Mouse (Mus musculus) common myeloid progenitor, adult 5-6 weeks (primary cell): ENCODE measurements around the gene Coro7. TPM values are rescaled to one million over a fixed set of nuclear protein-coding genes. Genes with fewer than 3 reads are reported as not detected.
"Not testable (repeated sequence)": the region's sequence is repeated elsewhere in the genome, so short reads cannot be mapped to it uniquely, and the experiment has no call there.

ENCODE experiments used
- ATAC-seq: replicated peaks from 2 replicates; pipeline ENCODE4 v1.8.0; 2016; ENCODE audit warnings: low read depth, mild to moderate bottlenecking, moderate TSS enrichment, inconsistent platforms; ENCODE audit not compliant: poor library complexity, severe bottlenecking
- total RNA-seq: library from RNA; stranded (forward); fragments of 200-1000, 187-1606 nt; gene quantifications from 2 replicates; pipeline ENCODE4 v1.2.3, GENCODE M21; 2017

The Coro7 gene
- 22.7 and 35.4 TPM in 2 replicates for total RNA-seq

DNA sequence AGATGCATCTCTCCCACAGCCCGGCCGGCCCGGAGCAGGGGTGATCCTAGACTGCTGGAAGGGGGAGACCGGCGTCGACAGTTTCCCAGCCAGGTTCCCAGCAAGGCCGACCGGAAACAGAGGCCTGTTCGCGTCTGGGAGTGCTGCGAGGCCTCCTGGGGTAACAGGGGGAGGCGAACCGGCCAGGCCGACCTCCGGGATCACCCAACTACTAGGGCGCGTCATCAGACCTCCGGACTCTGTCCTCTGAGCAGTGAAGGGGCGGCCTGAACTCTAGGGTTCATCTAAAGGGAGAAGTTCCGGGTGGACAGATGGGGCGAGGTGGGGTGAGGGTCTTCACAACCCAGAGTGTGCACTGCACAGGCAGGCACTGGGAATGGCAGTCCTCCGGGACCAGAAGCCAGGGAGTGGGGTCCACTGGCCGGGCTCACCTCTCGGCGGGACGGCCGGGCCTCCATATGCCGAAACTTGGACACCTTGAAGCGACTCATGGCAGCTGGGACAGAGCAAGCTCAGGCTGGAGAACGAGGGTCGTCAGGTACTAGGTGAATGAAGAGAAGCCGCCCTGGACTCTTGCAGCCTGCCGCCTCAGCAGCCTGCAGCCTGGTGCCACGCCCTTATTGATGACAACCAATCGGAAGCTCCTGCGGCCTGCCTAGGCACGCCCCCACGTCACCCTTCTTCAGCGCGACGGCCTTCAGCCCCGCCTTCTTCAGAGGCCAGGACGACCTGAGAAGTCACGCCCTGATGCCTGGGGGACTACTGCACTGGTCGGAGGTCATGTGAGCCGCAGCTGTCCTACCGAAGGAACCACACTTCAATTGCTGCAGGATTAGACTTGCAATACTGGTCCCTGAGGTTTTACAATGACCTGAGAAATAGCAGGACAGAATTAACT, at the start of gene Coro7:
Gene Coro7 (minus strand): TSS at position 657 of the 898 bp plus-strand sequence.
- peak; percentile 80 for ATAC-seq

DNA sequence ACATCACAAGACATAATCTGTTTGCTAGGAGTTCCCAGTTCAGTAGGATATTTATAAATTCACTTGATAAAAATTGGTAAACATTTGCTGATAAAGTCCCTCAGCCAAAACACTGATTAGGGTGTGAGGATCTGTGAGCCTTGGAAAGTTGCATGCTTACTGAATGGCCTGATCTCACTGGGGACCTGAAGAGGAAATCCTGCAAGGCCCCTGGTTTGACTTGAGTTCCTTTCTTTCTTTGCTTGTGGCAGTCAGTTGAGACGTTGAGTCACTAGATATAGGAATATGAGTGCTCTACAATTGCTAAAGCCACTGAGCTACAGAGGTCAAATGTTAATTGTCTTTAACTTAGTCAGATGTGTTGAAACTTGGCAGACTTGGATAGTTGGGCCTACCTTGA, 48.4 kb upstream of the Coro7 start:
- ATAC-seq, result no peak

DNA sequence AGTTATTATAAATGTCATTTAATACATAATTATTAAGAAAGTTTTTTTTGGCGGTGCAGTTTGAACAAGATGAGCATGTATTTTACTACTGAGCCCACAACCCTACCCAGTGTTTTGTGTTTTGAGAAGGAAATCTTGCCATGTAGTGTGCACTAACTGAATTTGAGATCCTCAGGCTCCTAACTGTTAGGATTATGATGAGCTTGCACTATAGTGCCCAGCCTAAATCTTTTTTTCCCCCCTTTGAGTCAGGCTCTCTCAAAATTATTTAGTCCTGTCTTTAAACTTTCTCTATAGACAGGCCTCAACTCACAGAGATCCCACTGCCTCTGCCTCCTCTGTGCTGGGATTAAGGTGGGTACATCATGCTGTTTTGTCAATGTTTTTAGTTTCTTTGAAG, 47.9 kb upstream of the Coro7 start:
- no peak for ATAC-seq

DNA sequence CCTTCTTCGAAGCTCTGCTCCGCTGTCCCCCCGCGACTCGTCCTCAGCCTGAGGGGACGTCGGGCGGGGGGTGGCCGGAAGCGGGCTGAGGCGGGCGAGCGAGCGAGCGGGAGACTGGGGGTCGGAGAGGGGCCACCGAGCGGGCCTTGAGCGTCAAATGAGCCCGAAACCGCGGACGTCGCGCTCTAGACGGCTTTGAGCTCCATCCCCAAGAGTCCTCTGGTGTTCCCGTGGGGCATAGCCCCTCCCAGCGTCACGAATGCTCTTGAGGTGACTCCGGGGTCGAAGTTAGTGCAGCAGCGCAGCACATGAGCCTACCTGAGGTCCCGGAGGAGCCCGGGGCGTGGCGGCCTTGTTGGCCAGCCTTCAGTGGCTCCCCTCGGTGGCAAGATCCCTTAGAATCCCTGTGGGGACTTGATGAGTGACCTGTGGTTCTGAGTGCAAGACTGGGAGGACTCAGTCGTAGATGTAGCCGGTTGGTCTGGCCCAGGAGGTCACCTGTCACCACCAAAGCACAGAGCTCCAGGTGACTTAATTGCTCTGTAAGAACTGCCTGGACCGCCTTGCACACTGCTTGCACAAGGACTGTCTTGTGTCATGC, 47.1 kb upstream of the Coro7 start:
- no peak; the same call in 1 of the 2 replicates for ATAC-seq

DNA sequence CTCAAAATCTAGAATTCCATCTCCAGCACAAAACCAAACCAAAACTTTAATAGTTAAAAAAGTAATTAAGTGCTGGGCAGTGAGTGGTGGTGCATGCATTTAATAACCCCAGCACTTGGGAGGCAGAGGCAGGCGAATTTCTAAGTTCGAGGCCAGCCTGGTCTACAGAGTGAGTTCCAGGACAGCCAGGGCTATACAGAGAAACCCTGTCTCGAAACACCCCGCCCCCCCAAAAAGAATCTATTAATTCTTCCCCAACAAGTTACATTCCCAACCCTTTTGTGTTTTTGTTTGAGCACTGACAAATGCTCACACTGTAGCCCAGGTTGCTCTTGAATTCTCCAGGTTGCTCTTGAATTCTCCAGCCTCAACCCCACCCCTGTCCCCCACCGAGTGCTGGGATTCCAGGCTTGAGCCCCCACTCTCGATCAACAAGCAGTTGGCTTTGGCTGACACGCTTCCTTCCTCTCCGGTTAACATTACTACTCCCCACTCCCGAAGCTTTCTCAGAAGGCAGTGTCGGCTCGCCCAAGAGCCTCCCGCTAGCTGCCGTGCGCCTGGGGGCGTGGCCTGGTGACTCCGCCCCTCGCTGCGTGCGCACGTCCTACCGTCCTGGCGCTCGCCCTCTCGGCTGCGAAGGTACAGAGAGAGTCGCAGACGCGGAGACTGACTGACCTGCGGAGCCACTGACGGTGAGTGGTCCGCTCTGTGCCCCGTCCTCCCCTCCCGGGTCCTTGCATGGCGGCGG, 46.4 kb upstream of the Coro7 start, which contains the start of gene Hmox2:
Gene Hmox2 (plus strand): TSS at position 582 of the 748 bp plus-strand sequence.
- ATAC-seq, result peak; percentile 83

DNA sequence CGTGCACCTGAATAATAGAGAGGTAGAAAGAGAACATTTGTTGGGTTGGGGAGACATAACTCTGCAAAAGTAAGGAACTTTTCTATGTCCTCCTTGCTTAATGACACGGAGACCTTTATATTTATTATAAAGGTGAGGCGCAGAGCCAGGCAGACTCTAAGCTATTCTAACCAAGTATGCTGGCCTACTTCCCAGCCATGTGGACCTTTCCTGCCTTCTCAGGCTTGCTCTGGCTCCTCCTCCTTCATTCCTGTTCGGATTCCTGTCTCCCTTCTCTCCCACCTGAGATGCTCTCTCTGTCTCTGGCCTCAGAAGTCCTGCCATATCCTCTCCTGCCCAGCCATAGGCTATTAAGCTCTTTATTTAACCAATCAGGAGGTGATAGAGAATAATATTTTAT, 45.7 kb upstream of the Coro7 start:
- no peak for ATAC-seq

DNA sequence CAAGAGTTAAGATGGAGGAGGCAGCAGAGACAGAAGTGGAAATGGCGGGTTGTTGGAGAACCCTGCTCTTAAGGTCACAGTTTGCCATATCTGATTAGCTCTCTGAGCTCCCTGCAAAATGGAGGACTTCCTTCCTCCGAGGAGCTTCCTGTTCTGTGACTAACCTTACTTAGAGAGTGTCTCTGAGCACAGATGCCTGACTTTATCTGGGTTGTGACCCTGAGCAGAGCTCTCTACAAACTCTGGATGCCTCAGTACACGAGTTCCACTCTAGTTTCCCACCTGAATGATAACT, 43.3 kb upstream of the Coro7 start:
- peak; percentile 24; the same call in 1 of the 2 replicates for ATAC-seq

DNA sequence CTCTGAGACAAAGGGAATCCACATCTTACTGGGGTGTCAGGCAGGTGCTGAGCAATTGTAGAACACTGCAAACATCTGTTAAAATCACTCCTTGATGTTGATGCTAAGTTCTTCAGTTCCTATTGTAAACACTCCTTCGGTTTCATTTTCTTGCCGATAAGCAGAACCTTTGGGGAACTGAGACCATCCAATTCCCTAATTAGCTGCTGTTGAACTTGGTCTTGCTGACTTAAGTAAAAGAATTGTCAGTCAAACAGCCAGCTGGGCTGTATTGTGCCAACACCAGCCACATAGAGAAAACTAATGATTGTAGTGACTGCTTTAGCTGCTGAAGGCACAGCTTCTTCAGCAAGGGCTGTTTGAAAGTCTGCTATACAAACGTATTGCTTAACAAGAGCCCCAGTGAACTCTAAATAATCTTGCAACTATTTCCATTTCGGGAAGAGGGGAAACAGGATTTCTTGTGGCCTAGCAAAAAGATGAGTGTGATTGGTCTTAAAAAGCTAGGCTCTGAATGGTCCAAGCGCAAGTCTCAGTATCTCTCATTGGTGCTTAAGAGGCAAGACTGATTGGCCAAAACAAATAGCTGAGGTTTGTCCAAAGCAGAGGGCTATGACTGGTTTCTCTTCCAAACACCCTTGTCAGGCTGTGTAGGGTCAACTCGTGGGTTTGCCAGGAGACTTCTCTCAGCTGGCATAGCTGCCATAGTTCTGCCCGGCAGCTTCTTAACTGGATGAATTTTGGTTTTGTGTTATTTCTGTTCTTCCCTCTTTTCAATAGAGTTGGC, 42.7 kb upstream of the Coro7 start:
- 0 out of 2 replicates have a peak, but pooled peaks have one; percentile 7 for ATAC-seq

DNA sequence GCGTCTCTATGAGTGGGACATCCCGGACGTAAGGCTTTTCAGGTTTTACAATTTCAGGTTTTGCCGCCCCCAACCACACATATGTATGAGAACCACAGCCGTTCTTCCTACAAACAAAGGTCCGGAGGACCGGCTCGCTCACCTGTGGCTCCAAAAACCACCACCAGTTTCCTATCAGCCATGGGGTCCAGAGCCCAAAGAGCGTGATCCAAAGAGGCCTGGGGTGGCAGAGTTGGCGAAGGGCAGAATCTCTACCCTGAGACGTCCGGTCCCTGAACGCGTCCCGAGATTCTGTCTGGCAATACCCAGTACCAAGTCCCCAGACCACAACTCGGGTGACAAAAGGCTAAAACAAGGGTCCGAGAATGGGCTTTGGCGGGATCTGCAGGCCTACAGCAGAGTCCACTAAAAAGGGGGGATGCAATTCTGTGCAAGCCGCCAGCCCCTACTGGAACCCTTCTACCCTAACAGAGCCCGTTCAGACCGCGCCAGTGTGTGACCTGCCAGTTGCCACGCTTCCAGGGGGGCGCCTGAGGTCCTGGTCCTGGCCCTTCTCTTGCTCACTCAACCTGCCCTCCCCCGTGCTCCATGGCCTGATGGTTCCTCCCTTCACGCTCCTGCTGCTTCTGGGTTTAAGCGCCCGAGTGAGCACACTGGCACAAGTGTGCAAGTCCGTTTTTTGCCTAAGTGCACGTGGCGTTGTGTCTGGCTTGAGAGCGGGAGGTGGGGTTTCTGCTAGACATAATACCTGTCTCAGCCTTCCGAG, 39.4 kb upstream of the Coro7 start, which contains the start of gene Nmral1:
Gene Nmral1 (minus strand): TSS at position 604 of the 766 bp plus-strand sequence.
- ATAC-seq, result peak; percentile 81

DNA sequence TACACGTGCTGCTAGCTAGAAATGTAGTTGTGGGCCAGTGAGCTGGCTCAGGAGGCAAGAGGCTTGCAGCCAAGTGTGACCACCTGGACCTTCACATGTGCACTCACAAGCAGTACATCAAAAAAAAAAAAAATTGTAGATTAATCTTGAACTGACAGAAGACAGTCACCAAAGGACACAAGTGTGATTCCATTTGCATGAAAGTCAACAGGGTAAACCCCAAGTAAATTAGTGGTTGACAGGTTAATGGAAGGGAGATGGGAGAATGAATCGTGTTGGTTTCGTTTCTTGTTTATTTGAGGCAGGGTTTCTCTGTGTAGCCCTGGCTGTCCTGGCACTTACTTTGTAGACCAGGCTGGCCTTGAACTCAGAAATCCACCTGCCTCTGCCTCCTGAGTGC, 38.3 kb upstream of the Coro7 start:
- no peak for ATAC-seq

DNA sequence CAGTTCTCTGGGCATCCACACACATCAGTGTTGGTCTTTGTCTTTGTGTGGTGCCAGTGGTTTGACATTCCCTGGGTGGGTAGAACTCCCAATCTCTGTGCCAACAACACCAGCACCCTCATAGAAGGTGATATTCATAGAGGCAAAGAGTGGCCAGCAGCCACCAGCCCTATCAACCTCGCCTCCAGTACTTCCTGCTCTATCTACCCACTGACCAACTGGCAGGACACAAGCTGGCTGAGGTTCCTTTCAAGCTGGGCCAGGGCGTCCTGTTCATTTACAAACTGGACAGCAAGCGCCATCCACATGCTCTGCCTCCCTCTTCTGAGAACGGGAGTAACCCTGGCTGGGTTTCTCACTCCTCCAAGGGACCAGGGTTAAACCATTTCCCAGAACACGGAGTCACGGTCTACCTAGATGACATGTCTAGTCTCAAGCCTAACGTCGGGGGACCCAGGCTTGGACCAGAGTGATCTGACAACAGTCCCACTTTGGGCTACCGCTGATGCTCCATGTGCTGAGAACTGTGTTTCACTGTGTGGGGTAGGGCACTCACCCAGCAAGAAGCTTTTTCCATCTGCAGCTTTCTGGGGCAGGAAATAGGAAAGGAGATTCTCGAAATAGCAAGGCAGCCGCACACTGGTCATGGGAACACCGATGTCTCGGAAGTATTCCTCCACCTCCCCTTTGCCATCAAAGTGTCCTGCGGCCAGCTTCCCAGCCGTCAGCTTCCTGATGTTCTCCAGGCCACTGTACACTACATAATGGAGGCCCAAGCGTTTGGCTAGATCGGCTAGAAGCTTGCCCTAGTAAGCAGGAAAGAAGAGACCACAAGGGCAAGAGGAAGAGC, 34.5 kb upstream of the Coro7 start:
- no peak for ATAC-seq

DNA sequence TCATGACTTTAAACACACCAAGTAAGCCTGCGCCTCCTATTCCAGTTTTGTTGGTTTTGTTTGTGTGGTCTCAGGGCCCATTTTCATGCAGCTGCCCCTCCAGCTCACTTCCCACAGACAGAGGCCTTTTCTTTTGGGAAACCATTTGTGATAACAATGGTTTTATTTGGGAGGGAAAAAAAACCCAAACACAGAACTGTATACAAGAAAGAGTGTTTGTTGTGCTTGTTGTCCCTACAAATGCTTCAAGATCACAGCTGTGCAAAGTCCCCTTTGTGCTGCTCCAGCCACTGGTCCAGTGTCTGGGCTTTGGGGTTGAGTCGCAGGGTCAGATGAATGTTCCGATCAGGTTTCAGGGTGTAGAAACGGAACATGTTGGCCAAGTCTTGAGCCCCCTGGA, 31.6 kb upstream of the Coro7 start:
- no peak for ATAC-seq

DNA sequence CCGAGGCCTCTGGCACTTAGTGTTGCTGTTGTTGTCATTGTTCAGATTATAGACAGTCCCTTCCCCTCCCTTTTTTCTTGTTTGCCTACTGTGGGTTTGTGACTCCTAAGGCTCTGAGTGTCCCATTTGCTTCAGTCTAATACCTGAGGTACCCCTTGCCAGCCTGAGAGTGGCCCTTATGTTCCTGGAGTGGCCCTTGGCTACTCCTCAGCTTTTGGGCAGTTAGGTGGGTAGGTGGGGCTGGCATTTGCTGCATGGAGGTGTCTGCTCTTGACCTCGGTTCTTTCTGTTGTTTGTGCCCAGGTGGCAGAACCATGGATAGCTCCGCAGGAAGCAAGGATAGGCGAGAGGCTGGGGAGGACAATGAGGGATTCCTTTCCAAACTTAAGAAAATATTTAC, 26.0 kb upstream of the Coro7 start:
- ATAC-seq, result no peak

DNA sequence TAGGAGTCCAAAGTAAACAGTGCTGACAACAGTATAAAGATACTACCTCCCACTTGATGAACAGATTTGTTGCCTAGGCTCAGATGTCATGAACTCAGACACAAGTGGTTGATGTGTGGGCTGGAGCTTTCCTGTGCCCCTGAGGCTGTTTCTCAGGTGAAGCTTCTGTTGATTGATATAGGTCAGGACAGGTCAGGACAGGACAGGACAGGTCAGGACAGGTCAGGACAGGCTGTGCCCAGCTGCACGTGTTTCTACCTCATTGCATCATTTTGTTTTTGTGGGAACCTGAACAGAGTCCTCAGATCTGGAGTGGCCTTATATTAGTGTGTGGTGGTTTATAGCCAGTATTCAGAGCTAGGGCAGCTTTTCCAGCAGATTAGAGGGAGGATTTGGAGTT, 23.1 kb upstream of the Coro7 start:
- no peak for ATAC-seq

DNA sequence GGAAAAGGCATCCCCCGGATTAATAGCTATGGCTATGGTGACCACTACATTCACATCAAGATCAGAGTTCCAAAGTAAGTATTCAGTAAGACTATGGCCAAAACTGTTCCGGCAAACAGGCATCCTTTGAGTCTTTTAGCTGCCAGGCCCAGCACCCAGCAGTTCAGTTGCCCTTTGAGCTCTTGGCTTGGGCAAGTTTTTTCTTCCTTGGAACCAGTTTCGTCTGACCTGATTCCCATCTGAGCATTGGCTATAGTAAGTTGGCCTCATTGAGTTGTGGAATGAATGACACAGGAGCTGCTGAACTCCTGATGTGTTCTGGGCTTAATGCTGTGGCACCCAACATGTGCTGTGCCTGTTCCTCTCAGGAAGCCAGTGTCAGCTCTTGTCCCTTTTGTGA, 21.6 kb upstream of the Coro7 start:
- no peak for ATAC-seq

DNA sequence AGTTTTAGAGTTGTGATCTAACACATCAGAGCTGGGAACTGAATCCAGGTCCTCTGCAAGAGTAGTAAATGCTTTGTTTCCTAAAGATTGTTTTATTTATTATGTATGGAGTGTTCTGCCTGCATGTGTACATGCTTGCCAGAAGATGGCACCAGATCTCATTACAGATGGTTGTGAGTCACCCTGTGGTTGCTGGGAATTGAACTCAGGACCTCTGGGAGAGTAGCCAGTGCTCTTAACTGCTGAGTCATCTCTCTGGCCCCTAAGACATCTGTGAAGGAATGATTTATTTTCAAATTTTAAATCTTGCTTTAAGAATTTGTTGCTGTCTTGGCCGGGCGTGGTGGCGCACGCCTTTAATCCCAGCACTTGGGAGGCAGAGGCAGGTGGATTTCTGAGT, 9.8 kb upstream of the Coro7 start:
- ATAC-seq, result not testable (repeated sequence)

DNA sequence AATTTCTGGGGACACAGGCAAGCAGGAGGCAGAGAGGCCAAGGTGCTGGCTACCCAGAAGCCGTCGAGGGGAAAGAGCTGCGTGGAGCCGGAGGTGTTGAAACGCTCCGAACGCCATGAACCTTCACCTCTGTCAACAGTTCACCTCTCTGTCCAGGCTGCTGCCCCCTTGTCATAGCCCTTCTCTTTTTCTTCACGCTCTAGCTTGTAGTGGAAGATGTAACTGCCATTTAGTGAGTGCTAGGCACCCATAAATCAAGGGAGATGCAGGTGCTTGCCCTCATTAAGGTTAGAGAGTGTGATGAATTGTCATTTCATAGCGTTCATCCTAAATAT, 4.8 kb upstream of the Coro7 start:
- no peak for ATAC-seq

DNA sequence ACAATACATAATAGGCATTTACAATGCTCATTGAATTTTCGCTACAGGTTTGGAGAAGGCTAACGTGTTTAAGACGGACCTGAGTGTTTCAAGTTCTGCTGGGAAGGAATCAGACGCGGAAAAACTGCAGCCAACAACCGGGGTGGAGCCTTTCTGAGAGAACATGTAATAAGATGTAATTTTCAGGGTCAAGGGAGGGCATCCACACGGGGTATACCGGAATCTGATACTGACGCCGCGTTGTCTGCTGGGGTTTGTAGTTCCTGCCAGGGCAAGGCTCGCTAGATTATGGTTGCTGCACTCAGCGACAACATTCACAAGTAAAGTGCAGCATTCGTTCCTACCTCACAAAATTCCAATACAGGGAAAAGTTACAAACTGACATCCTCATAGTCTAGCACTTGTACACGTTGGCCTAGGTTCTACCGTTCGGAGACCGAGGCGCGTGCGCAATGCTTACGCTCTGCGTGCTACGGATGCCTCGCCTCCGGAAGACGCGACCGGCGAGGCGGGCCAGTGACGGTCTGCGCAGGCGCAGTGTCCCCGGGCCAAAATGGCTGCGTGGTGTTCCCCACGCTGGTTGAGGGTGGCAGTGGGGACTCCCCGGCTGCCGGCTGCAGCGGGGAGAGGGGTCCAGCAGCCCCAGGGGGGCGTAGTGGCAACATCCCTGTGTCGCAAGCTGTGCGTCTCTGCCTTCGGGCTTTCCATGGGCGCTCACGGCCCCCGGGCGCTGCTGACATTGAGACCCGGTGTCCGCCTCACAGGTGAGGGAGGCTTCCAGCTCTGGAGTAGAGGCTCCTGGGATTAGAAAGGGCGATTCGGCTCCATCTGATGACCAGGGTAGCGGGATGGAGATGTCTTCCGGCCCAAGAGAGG, 4.2 kb upstream of the Coro7 start:
- ATAC-seq, result peak; percentile 70
